Mouse (Mus musculus) neural tube, embryonic 11.5 days (tissue): ENCODE measurements around the gene Camta1. TPM values are rescaled to one million over a fixed set of nuclear protein-coding genes. Genes with fewer than 3 reads are reported as not detected.

Experiments used
- ATAC-seq: fragments of 200-750 bp; cut with Nextera tagmentation; 2 replicates; pipeline ENCODE4 v1.8.0; 2017; ENCODE audit warnings: moderate number of reproducible peaks, mild to moderate bottlenecking, moderate TSS enrichment, moderate library complexity; ENCODE audit not compliant: insufficient read depth, low FRiP score, low TSS enrichment
- DNase-seq: peaks from one replicate; pipeline ENCODE4 v3.0.0-alpha.2; 2015; ENCODE audit warnings: low spot score
- H3K27ac ChIP-seq: fragments of 300-500 bp; sonication (generic); 2 replicates; pipeline ENCODE4 v1.5.1; 2014; ENCODE audit warnings: low read depth, mild to moderate bottlenecking, low read length
- H3K27me3 ChIP-seq: fragments of 300-500 bp; sonication (generic); 2 replicates; pipeline ENCODE4 v1.6.1; 2014; ENCODE audit warnings: mild to moderate bottlenecking, low read length, mixed read lengths; ENCODE audit not compliant: control insufficient read depth, insufficient read depth
- H3K36me3 ChIP-seq: fragments of 300-500 bp; sonication (generic); 2 replicates; pipeline ENCODE4 v1.6.1; 2014; ENCODE audit warnings: mild to moderate bottlenecking, low read length, moderate library complexity, mixed read lengths; ENCODE audit not compliant: control insufficient read depth, insufficient read depth
- H3K4me1 ChIP-seq: fragments of 300-500 bp; sonication (generic); 2 replicates; pipeline ENCODE4 v1.6.1; 2014; ENCODE audit warnings: low read length, mixed read lengths; ENCODE audit not compliant: control insufficient read depth, insufficient read depth
- H3K4me2 ChIP-seq: fragments of 300-500 bp; sonication (generic); 2 replicates; pipeline ENCODE4 v1.6.1; 2014; ENCODE audit warnings: low read depth, mild to moderate bottlenecking, moderate library complexity
- H3K4me3 ChIP-seq: fragments of 300-500 bp; sonication (generic); 2 replicates; pipeline ENCODE4 v1.5.1; 2014; ENCODE audit warnings: low read depth, low read length
- H3K9ac ChIP-seq: fragments of 300-500 bp; sonication (generic); 2 replicates; pipeline ENCODE4 v1.6.1; 2014; ENCODE audit warnings: mild to moderate bottlenecking, low read length
- H3K9me3 ChIP-seq: fragments of 300-500 bp; sonication (generic); 2 replicates; pipeline ENCODE4 v1.6.1; 2016; ENCODE audit warnings: low read length; ENCODE audit not compliant: control insufficient read depth
- WGBS: fragments of 180-500 bp; shearing (Covaris S2); extraction: QIAGEN DNeasy Blood & Tissue Kit; methylation state at CpG from one replicate; pipeline ENCODE4 v1.1.7; 2014; 5-methylcytosine and 5-hydroxymethylcytosine counted together
- polyA plus RNA-seq: library from polyadenylated mRNA; unstranded; fragments of >200 nt; fragmentation: Nextera tagmentation; extraction: Ambion mirVana; gene quantifications from 2 replicates; pipeline ENCODE4 v1.2.1, GENCODE M21; 2014

Gene Camta1
- polyA plus RNA-seq, 1 experiment from 2014 or later: 131 TPM

- ATAC-seq: no peak
- H3K9me3 ChIP-seq: no peaks in the 10 kb centered on the region
- no peaks in the 10 kb centered on the region for H3K36me3 ChIP-seq
- no peak for DNase-seq
- no peak overlapping the region for H3K27ac ChIP-seq
- WGBS: 88% methylated on average over 11 of the region's 11 CpGs
- peaks cover 3% of the 10 kb centered on the region; the same call in 1 of the 2 replicates for H3K4me1 ChIP-seq
- no peak overlapping the region for H3K4me2 ChIP-seq
- H3K9ac ChIP-seq: no peak overlapping the region
- no peaks in the 10 kb centered on the region for H3K27me3 ChIP-seq
- H3K4me3 ChIP-seq: no peak overlapping the region
Observed at GRCm38 (mm10) chr4:151728391-151729065, 133.1 kb downstream of the Camta1 start.

GRCm38 (mm10) chr4:151726396-151726795 is 135.3 kb downstream of the Camta1 start:
- H3K4me2 ChIP-seq: no peak overlapping the region
- no peak for ATAC-seq
- H3K27me3 ChIP-seq: no peaks in the 10 kb centered on the region
- H3K27ac ChIP-seq: no peak overlapping the region
- WGBS: 70% methylated on average over 2 of the region's 2 CpGs
- no peak for DNase-seq
- H3K9me3 ChIP-seq: no peaks in the 10 kb centered on the region
- peaks cover 3% of the 10 kb centered on the region; the same call in 1 of the 2 replicates for H3K4me1 ChIP-seq
- no peaks in the 10 kb centered on the region for H3K36me3 ChIP-seq
- H3K4me3 ChIP-seq: no peak overlapping the region
- H3K9ac ChIP-seq: no peak overlapping the region

GRCm38 (mm10) chr4:151724897-151725296 is 136.8 kb downstream of the Camta1 start:
- Histone ChIP-seq H3K4me2 (no peak overlapping the region), H3K27me3 (no peaks in the 10 kb centered on the region), H3K9ac (no peak overlapping the region), H3K27ac (no peak overlapping the region), H3K36me3 (no peaks in the 10 kb centered on the region), H3K4me1 (peaks cover 3% of the 10 kb centered on the region; the same call in 1 of the 2 replicates), H3K9me3 (no peaks in the 10 kb centered on the region), H3K4me3 (no peak overlapping the region)
- DNase-seq (no peak), ATAC-seq (no peak)

GRCm38 (mm10) chr4:151720722-151721467 is 140.8 kb downstream of the Camta1 start:
- no peak overlapping the region for H3K4me2 ChIP-seq
- no peaks in the 10 kb centered on the region for H3K36me3 ChIP-seq
- no peaks in the 10 kb centered on the region for H3K9me3 ChIP-seq
- no peak overlapping the region for H3K27ac ChIP-seq
- WGBS: 85% methylated on average over 15 of the region's 15 CpGs
- no peak overlapping the region for H3K4me3 ChIP-seq
- peaks cover 3% of the 10 kb centered on the region; the same call in 1 of the 2 replicates for H3K4me1 ChIP-seq
- H3K9ac ChIP-seq: no peak overlapping the region
- no peaks in the 10 kb centered on the region for H3K27me3 ChIP-seq
- ATAC-seq (no peak), DNase-seq (no peak)

- H3K4me1 ChIP-seq: no peaks in the 10 kb centered on the region; the same call in 1 of the 2 replicates
- no peak overlapping the region for H3K4me2 ChIP-seq
- H3K36me3 ChIP-seq: no peaks in the 10 kb centered on the region
- no peaks in the 10 kb centered on the region for H3K27me3 ChIP-seq
- no peak overlapping the region for H3K27ac ChIP-seq
- ATAC-seq: no peak
- DNase-seq: no peak
- H3K9ac ChIP-seq: no peak overlapping the region
- 68% methylated on average over 21 of the region's 21 CpGs for WGBS
- no peak overlapping the region for H3K4me3 ChIP-seq
- H3K9me3 ChIP-seq: no peaks in the 10 kb centered on the region
Observed at GRCm38 (mm10) chr4:151718866-151719475, 142.7 kb downstream of the Camta1 start.

- no peak overlapping the region for H3K4me3 ChIP-seq
- no peaks in the 10 kb centered on the region for H3K9me3 ChIP-seq
- H3K27ac ChIP-seq: no peak overlapping the region
- no peak for DNase-seq
- no peak overlapping the region for H3K9ac ChIP-seq
- H3K27me3 ChIP-seq: no peaks in the 10 kb centered on the region
- H3K4me1 ChIP-seq: no peaks in the 10 kb centered on the region; the same call in 1 of the 2 replicates
- no peaks in the 10 kb centered on the region for H3K36me3 ChIP-seq
- 82% methylated on average over 7 of the region's 7 CpGs for WGBS
- H3K4me2 ChIP-seq: no peak overlapping the region
- no peak for ATAC-seq
Observed at GRCm38 (mm10) chr4:151717864-151718263, 143.8 kb downstream of the Camta1 start.

GRCm38 (mm10) chr4:151713714-151714113 is 148.0 kb downstream of the Camta1 start:
- Histone ChIP-seq H3K4me2 (no peak overlapping the region), H3K9me3 (no peaks in the 10 kb centered on the region), H3K27me3 (no peaks in the 10 kb centered on the region), H3K36me3 (no peaks in the 10 kb centered on the region), H3K4me1 (no peaks in the 10 kb centered on the region; the same call in 1 of the 2 replicates), H3K9ac (no peak overlapping the region), H3K4me3 (no peak overlapping the region), H3K27ac (no peak overlapping the region)
- DNase-seq: no peak
- ATAC-seq: no peak
- WGBS: 94% methylated on average over 6 of the region's 6 CpGs

- ATAC-seq (no peak), DNase-seq (no peak)
- WGBS: 86% methylated on average over 2 of the region's 2 CpGs
- Histone ChIP-seq H3K36me3 (no peaks in the 10 kb centered on the region), H3K4me2 (no peak overlapping the region), H3K27ac (no peak overlapping the region), H3K27me3 (no peaks in the 10 kb centered on the region), H3K9me3 (no peaks in the 10 kb centered on the region), H3K4me3 (no peak overlapping the region), H3K4me1 (no peaks in the 10 kb centered on the region; the same call in 1 of the 2 replicates), H3K9ac (no peak overlapping the region)
Observed at GRCm38 (mm10) chr4:151711406-151711805, 150.3 kb downstream of the Camta1 start.
